Mouse (Mus musculus) forebrain, embryonic 16.5 days (tissue): ENCODE measurements at regions not wholly inside any gene's neighbourhood (a gene's known extent, or its start where the extent isn't known, plus 50 kb on each side); places are given as distances from the start of the nearest gene placed in this dataset.

Experiments
- ATAC-seq: fragments of 200-750 bp; cut with Nextera tagmentation; 2 replicates; pipeline ENCODE4 v1.8.0; 2017; ENCODE audit warnings: mild to moderate bottlenecking, moderate library complexity
- H3K27ac ChIP-seq: fragments of 300-500 bp; sonication (generic); 2 replicates; pipeline ENCODE4 v1.5.1; 2014; ENCODE audit warnings: low read length, control low read depth
- H3K27me3 ChIP-seq: fragments of 300-500 bp; sonication (generic); replicated peaks from 2 replicates; pipeline ENCODE4 v1.6.1; 2014; ENCODE audit warnings: low read length; ENCODE audit not compliant: control insufficient read depth, insufficient read depth
- H3K36me3 ChIP-seq: fragments of 300-500 bp; sonication (generic); 2 replicates; pipeline ENCODE4 v1.6.1; 2014; ENCODE audit not compliant: control insufficient read depth, insufficient read depth
- H3K4me1 ChIP-seq: fragments of 300-500 bp; sonication (generic); replicated peaks from 2 replicates; pipeline ENCODE4 v1.6.1; 2014; ENCODE audit warnings: low read length; ENCODE audit not compliant: control insufficient read depth, insufficient read depth
- H3K4me2 ChIP-seq: fragments of 300-500 bp; sonication (generic); 2 replicates; pipeline ENCODE4 v1.6.1; 2014; ENCODE audit warnings: mild to moderate bottlenecking, low read length, control low read depth
- H3K4me3 ChIP-seq: fragments of 300-500 bp; sonication (generic); replicated peaks from 2 replicates; pipeline ENCODE4 v1.5.1; 2014; ENCODE audit warnings: mild to moderate bottlenecking, low read length, control low read depth
- H3K9ac ChIP-seq: fragments of 300-500 bp; sonication (generic); replicated peaks from 2 replicates; pipeline ENCODE4 v1.6.1; 2014; ENCODE audit warnings: low read depth, low read length, control low read depth
- H3K9me3 ChIP-seq: fragments of 300-500 bp; sonication (generic); 2 replicates; pipeline ENCODE4 v1.6.1; 2016; ENCODE audit warnings: low read length; ENCODE audit not compliant: control insufficient read depth
- WGBS: fragments of 180-500 bp; shearing (Covaris S2); extraction: QIAGEN DNeasy Blood & Tissue Kit; methylation state at CpG from one replicate; pipeline ENCODE4 v1.1.7; 2014; 5-methylcytosine and 5-hydroxymethylcytosine counted together

DNA sequence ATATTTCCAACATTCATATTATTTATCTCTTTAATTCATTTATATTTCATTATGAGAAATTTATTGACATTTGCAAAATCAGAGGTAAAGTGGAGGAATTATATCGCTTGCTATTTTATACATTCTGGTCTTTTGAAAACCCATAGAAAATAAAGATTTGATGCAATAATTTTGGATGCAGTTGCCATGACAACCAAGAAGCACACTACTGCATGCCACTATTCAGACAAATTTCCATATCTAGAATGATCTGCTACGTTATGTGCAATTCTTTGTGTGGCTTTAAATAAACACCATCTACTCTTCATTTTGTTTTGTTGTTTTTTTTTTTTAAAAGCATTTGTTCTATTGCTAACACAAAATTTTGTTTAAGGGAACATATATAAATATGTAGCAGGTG is 474.4 kb downstream of the Pcdh18 start:
- Histone ChIP-seq H3K36me3 (no peaks in the 10 kb centered on the region), H3K27me3 (no peaks in the 10 kb centered on the region), H3K9ac (no peak overlapping the region), H3K9me3 (no peaks in the 10 kb centered on the region), H3K4me1 (no peaks in the 10 kb centered on the region), H3K4me2 (no peak overlapping the region), H3K4me3 (no peak overlapping the region), H3K27ac (no peak overlapping the region)
- 48% methylated on average over 2 of the region's 2 CpGs for WGBS
- ATAC-seq = 0 out of 2 replicates have a peak, but pooled peaks have one; percentile 63

DNA sequence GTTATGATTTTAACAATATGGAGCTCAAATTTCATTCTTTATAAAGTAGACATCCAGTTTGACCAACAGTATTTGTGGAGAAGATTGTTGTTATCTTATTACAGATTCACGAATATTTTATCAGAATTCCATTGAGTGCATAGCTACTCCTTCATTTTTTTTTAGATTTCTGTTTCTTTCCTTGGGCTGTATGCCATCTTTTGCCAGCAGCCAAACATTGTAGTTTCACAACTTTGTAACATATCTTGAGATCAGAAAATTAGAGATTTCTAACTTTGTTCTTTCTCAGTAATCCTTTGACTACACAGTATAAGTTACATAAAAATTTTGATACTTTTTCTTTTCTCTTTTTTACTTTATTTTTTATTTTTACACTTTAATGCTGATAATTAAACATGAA is 478.8 kb downstream of the Pcdh18 start:
- H3K27me3 ChIP-seq = no peaks in the 10 kb centered on the region
- WGBS = 94% methylated on average over 1 of the region's 1 CpGs
- no peak overlapping the region for H3K4me2 ChIP-seq
- no peak overlapping the region for H3K9ac ChIP-seq
- H3K4me3 ChIP-seq = no peak overlapping the region
- no peak overlapping the region for H3K27ac ChIP-seq
- H3K9me3 ChIP-seq = no peaks in the 10 kb centered on the region
- H3K4me1 ChIP-seq = no peaks in the 10 kb centered on the region
- ATAC-seq = no peak
- H3K36me3 ChIP-seq = no peaks in the 10 kb centered on the region

DNA sequence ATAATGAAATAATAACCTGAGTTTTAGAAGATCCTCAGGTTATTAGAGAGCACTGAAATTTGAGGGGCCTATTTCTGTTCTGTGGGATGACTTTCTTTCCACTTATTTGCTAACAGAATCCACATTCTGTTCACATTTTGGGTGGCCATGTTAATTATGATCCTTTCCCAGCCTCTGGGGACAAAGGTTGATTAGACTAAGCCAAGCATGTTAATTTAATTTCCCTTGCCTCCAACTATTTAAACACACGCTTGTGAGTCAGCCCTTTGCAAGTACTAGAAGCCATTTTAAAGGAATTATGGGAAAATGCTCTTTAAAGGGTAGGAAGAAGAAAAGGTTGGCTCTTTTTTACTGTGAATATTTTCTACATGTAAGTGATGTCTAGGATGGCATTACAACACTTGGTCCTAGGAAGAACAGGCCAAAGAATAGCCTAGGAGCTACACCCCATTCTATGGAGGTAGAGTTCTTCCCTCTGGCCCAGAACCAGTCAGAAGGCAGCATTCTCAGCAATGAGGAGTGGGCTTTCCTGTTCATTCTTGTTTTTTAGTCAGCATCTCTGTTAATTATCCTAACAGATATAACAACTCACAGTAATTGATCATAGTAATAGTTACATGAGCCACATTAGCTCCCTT is 482.7 kb downstream of the Pcdh18 start:
- H3K27me3 ChIP-seq = no peaks in the 10 kb centered on the region
- no peaks in the 10 kb centered on the region for H3K4me1 ChIP-seq
- H3K9ac ChIP-seq = no peak overlapping the region
- no peaks in the 10 kb centered on the region for H3K36me3 ChIP-seq
- H3K9me3 ChIP-seq = no peaks in the 10 kb centered on the region
- ATAC-seq = no peak
- no peak overlapping the region for H3K27ac ChIP-seq
- no peak overlapping the region for H3K4me3 ChIP-seq
- WGBS = 9% methylated on average over 1 of the region's 1 CpGs
- no peak overlapping the region for H3K4me2 ChIP-seq

DNA sequence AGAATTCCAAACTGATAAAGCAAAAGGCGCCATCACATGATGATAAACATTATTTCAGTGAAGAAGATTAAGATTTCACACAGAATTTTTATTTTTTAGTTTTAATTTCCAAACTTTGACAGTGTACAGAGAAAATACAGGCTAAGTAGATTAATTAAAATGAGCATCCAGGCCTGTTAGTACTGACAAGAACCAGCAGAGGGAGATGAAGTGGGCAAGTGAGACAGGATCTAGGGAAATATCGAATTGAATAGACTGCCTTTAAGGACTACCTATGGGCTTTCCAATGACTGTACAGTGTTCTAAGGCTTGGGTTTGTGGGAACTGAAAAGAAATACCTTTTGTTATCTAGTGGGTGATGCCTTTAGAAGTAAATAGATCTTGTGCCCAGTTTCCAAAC is 491.1 kb downstream of the Pcdh18 start:
- ATAC-seq = no peak
- Histone ChIP-seq H3K36me3 (no peaks in the 10 kb centered on the region), H3K4me1 (no peaks in the 10 kb centered on the region), H3K27ac (no peak overlapping the region), H3K27me3 (no peaks in the 10 kb centered on the region), H3K9ac (no peak overlapping the region), H3K4me3 (no peak overlapping the region), H3K9me3 (no peaks in the 10 kb centered on the region), H3K4me2 (no peak overlapping the region)
- 71% methylated on average over 2 of the region's 2 CpGs for WGBS
